Mouse (Mus musculus) myocyte (in vitro differentiated cells): ENCODE data around the gene Zdhhc17.

Experiments used
- CEBPB ChIP-seq: IDR thresholded peaks from 2 replicates; pipeline ENCODE4 v1.6.1; 2011; ENCODE audit warnings: mild to moderate bottlenecking, moderate library complexity; ENCODE audit not compliant: poor library complexity, insufficient read depth, severe bottlenecking
- E2F4 ChIP-seq: IDR thresholded peaks from one replicate; pipeline ENCODE4 v1.6.1; 2011; ENCODE audit warnings: mild to moderate bottlenecking, control low read depth, moderate library complexity; ENCODE audit not compliant: insufficient read depth
- MYOD1 ChIP-seq, 3 experiments: IDR thresholded peaks; one replicate each; pipeline ENCODE4 v1.6.1; 2011; ENCODE audit warnings: control low read depth in 2 of 3, low read depth in 2 of 3, mild to moderate bottlenecking in 2 of 3, moderate library complexity in 1 of 3; ENCODE audit not compliant: insufficient read length in 2 of 3, control insufficient read depth in 1 of 3
- POLR2A ChIP-seq: IDR thresholded peaks from one replicate; pipeline ENCODE4 v1.6.1; 2011; ENCODE audit warnings: low read depth, mild to moderate bottlenecking, control low read depth, moderate library complexity; ENCODE audit not compliant: insufficient read length

DNA sequence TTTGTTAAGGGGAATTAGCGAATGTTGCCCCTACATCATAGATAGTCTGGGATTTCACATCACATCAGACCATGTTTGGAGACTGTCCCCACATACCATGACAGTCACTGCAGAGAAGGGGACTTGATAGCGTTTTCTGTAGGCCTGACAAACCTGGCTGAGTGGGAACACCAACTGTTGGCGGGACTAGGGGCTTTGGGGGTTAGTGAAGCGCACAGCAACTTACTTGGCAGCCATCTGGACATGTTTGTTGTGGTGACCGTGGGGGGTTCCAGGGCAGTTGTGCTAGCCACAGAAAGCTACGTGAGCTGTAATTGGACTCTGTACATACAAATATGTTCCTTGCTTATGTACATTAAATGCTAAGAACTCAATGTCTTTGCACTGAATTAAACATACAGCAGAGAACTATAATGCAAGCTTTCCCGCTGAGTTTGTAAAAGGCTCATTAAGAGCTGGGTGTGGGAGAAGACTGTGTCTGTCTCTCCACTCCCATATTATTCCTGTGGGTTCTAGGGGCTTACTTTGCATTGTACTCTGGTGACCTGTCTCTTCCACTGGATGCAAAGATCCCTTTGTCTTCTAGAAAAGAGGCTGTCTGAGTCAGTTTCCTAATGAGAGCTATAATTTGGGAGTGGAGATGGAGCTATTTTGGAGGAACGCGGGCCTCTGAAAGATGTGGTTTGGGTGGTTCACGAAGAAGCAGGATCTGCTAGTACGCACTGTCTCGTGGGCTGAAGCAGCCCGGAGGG lies 78.6 kb downstream of the Zdhhc17 start:
- TF ChIP-seq POLR2A (no peak), E2F4 (no peak), MYOD1 (IDR thresholded peaks at IDR 0.05; ENCODE audit: control insufficient read depth in 1 of 3, insufficient read length in 2 of 3, low read depth in 2 of 3) (peak in 1 of 3 experiments; percentile 30), CEBPB (no peak)
